Mouse (Mus musculus) ES-E14 (cell line): ENCODE results near the gene Lrmda. TPM values are rescaled to one million over a fixed set of nuclear protein-coding genes. Genes with fewer than 3 reads are reported as not detected.

ENCODE experiments used
- DNase-seq: peaks from one replicate; pipeline ENCODE4 v3.0.0-alpha.2; 2013; ENCODE audit warnings: low read depth, low spot score
- H3K27ac ChIP-seq: 2 replicates; pipeline ENCODE4 v1.5.1; 2012; ENCODE audit warnings: low read depth, mild to moderate bottlenecking, low read length, moderate library complexity, mixed read lengths; ENCODE audit not compliant: poor library complexity, insufficient read depth, severe bottlenecking
- H3K36me3 ChIP-seq: 2 replicates; pipeline ENCODE4 v1.6.1; 2012; ENCODE audit warnings: mild to moderate bottlenecking, low read length, moderate library complexity, mixed read lengths; ENCODE audit not compliant: control insufficient read depth, poor library complexity, insufficient read depth, severe bottlenecking
- H3K4me1 ChIP-seq, 2 experiments: fragments of 150-350 bp in 1 of 2; sonication (generic) in 1 of 2; 2 replicates each; pipeline ENCODE4 v1.6.1; 2012; ENCODE audit warnings: low read length in 2 of 2, mild to moderate bottlenecking in 1 of 2, mixed read lengths in 1 of 2; ENCODE audit not compliant: control insufficient read depth in 2 of 2, insufficient read depth in 2 of 2, poor library complexity in 1 of 2
- H3K4me3 ChIP-seq, 2 experiments: fragments of 150-350 bp in 1 of 2; sonication (generic) in 1 of 2; 2 replicates each; pipeline ENCODE4 v1.5.1; 2012; ENCODE audit warnings: low read length in 2 of 2, low read depth in 1 of 2, mild to moderate bottlenecking in 1 of 2, mixed read lengths in 1 of 2; ENCODE audit not compliant: insufficient read depth in 1 of 2, poor library complexity in 1 of 2, severe bottlenecking in 1 of 2
- H3K9ac ChIP-seq: 2 replicates; pipeline ENCODE4 v1.6.1; 2012; ENCODE audit warnings: low read depth, mild to moderate bottlenecking, low read length, mixed read lengths; ENCODE audit not compliant: poor library complexity, insufficient read depth, severe bottlenecking
- H3K9me3 ChIP-seq: fragments of 150-350 bp; sonication (generic); 2 replicates; pipeline ENCODE4 v1.6.1; 2012; ENCODE audit warnings: low read depth, mild to moderate bottlenecking, low read length; ENCODE audit not compliant: control insufficient read depth, insufficient read depth
- CHD2 ChIP-seq: IDR thresholded peaks from 2 replicates; pipeline ENCODE4 v1.6.1; 2014; ENCODE audit warnings: mild to moderate bottlenecking, low read depth, low read length, inconsistent platforms
- HCFC1 ChIP-seq: IDR thresholded peaks from 2 replicates; pipeline ENCODE4 v1.6.1; 2012; ENCODE audit warnings: low read length, inconsistent platforms, borderline replicate concordance; ENCODE audit not compliant: insufficient read depth
- MAFK ChIP-seq: IDR thresholded peaks from 2 replicates; pipeline ENCODE4 v1.6.1; 2014; ENCODE audit warnings: mild to moderate bottlenecking, low read depth, low read length, inconsistent platforms; ENCODE audit not compliant: insufficient read depth
- ZC3H11A ChIP-seq: IDR thresholded peaks from 2 replicates; pipeline ENCODE4 v1.6.1; 2012; ENCODE audit warnings: low read depth, mild to moderate bottlenecking, inconsistent platforms, low read length, borderline replicate concordance
- ZNF384 ChIP-seq: IDR thresholded peaks from 2 replicates; pipeline ENCODE4 v1.6.1; 2012; ENCODE audit warnings: low read depth, low read length, inconsistent platforms
- in situ Hi-C, 2 experiments: fragments of 600-800 bp; cut with MboI; formaldehyde crosslinking; loops; one replicate each; pipeline ENCODE4 v1.15.1; 2025; ENCODE audit warnings: low sequenced_read_pairs in 2 of 2, inconsistent platforms in 1 of 2; ENCODE audit not compliant: unreplicated experiment in 2 of 2
- total RNA-seq: library from RNA; depleted of rRNA; stranded (reverse); fragments of 300-350 nt; gene quantifications from 2 replicates; pipeline ENCODE4 v1.2.3, GENCODE M21; 2012

The Lrmda gene
- total RNA-seq, 1 experiment, result 0.22 TPM

- H3K4me1 ChIP-seq, result no peaks in the 10 kb centered on the region
- in situ Hi-C loops, result no loop called here
- H3K27ac ChIP-seq, result no peak overlapping the region
- H3K9me3 ChIP-seq, result no peaks in the 10 kb centered on the region
- no peak for DNase-seq
- no peak overlapping the region for H3K4me3 ChIP-seq
- H3K36me3 ChIP-seq, result no peaks in the 10 kb centered on the region
- H3K9ac ChIP-seq, result no peak overlapping the region
- TF ChIP-seq CHD2, result no peak
Observed at GRCm38 (mm10) chr14:22589503-22590215, 570.1 kb downstream of the Lrmda start.

GRCm38 (mm10) chr14:22591186-22591585 is 571.7 kb downstream of the Lrmda start:
- Histone ChIP-seq H3K4me1 (no peaks in the 10 kb centered on the region), H3K4me3 (no peak overlapping the region), H3K36me3 (no peaks in the 10 kb centered on the region), H3K9me3 (no peaks in the 10 kb centered on the region), H3K27ac (no peak overlapping the region), H3K9ac (no peak overlapping the region)
- no peak for DNase-seq
- no peak for TF ChIP-seq ZNF384
- no peak for TF ChIP-seq CHD2
- TF ChIP-seq MAFK, result no peak
- TF ChIP-seq HCFC1, result no peak
- TF ChIP-seq ZC3H11A, result no peak
- in situ Hi-C loops, result no loop called here

- no peak for DNase-seq
- Histone ChIP-seq H3K27ac (no peak overlapping the region), H3K4me1 (no peaks in the 10 kb centered on the region), H3K9me3 (no peaks in the 10 kb centered on the region), H3K4me3 (no peak overlapping the region), H3K9ac (no peak overlapping the region), H3K36me3 (no peaks in the 10 kb centered on the region)
- TF ChIP-seq MAFK (no peak), HCFC1 (no peak), ZC3H11A (no peak), ZNF384 (no peak), CHD2 (no peak)
- in situ Hi-C loops, result no loop called here
Observed at GRCm38 (mm10) chr14:22597508-22597907, 578.0 kb downstream of the Lrmda start.

- in situ Hi-C loops, result no loop called here
Observed at GRCm38 (mm10) chr14:22598638-22599037, 579.1 kb downstream of the Lrmda start.

GRCm38 (mm10) chr14:22600166-22600565 is 580.7 kb downstream of the Lrmda start:
- H3K36me3 ChIP-seq, result no peaks in the 10 kb centered on the region

More at GRCm38 (mm10) chr14:22598638-22599037, 579.1 kb downstream of the Lrmda start:
- no peaks in the 10 kb centered on the region for H3K4me1 ChIP-seq
- H3K9me3 ChIP-seq, result no peaks in the 10 kb centered on the region
- DNase-seq, result no peak
- no peaks in the 10 kb centered on the region for H3K36me3 ChIP-seq
- TF ChIP-seq MAFK (no peak), ZNF384 (no peak), CHD2 (no peak), HCFC1 (no peak), ZC3H11A (no peak)
- H3K27ac ChIP-seq, result no peak overlapping the region
- H3K9ac ChIP-seq, result no peak overlapping the region
- no peak overlapping the region for H3K4me3 ChIP-seq

More at GRCm38 (mm10) chr14:22600166-22600565, 580.7 kb downstream of the Lrmda start:
- Histone ChIP-seq H3K4me3 (no peak overlapping the region), H3K4me1 (no peaks in the 10 kb centered on the region), H3K27ac (no peak overlapping the region), H3K9me3 (no peaks in the 10 kb centered on the region), H3K9ac (no peak overlapping the region)
- TF ChIP-seq CHD2 (no peak), HCFC1 (no peak), ZNF384 (no peak), MAFK (no peak), ZC3H11A (no peak)
- DNase-seq, result no peak
- in situ Hi-C loops, result no loop called here
